Mouse (Mus musculus): ENCODE measurements around the gene Hspa12b.

- TF ChIP-seq CTCF (IDR thresholded peaks at IDR 0.05; ENCODE audit: borderline replicate concordance, insufficient read depth, low read depth, low read length) (no peak), POLR2A (IDR thresholded peaks at IDR 0.05; ENCODE audit: borderline replicate concordance, insufficient read depth, low read length) (no peak)
Observed at GRCm38 (mm10) chr2:131093577-131093976, 33.5 kb upstream of the Hspa12b start.

All from cerebellum, adult 2 months (tissue).